Mouse (Mus musculus): ENCODE measurements around the gene Ppig. TPM values are rescaled to one million over a fixed set of nuclear protein-coding genes. Genes with fewer than 3 reads are reported as not detected.

Gene Ppig
- total and polyA plus RNA-seq, 3 experiments: 1.7 to 36.2 (median 35.5) TPM

GRCm38 (mm10) chr2:69790285-69790684, 67.9 kb downstream of the Ppig start:
- Histone ChIP-seq H3K27me3 (ENCODE audit: control insufficient read depth, insufficient read depth, low read length) (no peaks in the 10 kb centered on the region), H3K79me2 (replicated peaks; ENCODE audit: control insufficient read depth, insufficient read depth, low read length) (no peaks in the 10 kb centered on the region), H3K36me3 (ENCODE audit: control insufficient read depth, insufficient read depth, low read length) (peaks cover 4% of the 10 kb centered on the region), H3K9ac (ENCODE audit: low read depth, low read length) (no peak overlapping the region), H3K27ac (peak overlapping the region; percentile 84), H3K4me1 (ENCODE audit: control insufficient read depth, insufficient read depth, low read length) (peaks cover 2% of the 10 kb centered on the region), H3K4me3 (peak overlapping the region; percentile 86)
- intact Hi-C loops (cut with DNase I): no loop called here
- peak; percentile 86 to 89 for DNase-seq
- TF ChIP-seq POLR2A (IDR thresholded peaks at IDR 0.05; ENCODE audit: insufficient read depth, low read depth, low read length): no peak
- TF ChIP-seq EP300 (IDR thresholded peaks at IDR 0.05; ENCODE audit: insufficient read depth, low read depth, low read length): 0 out of 2 replicates have a peak, but pooled peaks have one; percentile 55
- peak; percentile 95 for TF ChIP-seq CTCF (IDR thresholded peaks at IDR 0.05)
- 1% methylated on average over 10 of the region's 10 CpGs for WGBS

GRCm38 (mm10) chr2:69790722-69791121, 68.4 kb downstream of the Ppig start:
- no peak overlapping the region; the same call in 1 of the 2 replicates for H3K27ac ChIP-seq
- no peaks in the 10 kb centered on the region for H3K27me3 ChIP-seq (ENCODE audit: control insufficient read depth, insufficient read depth, low read length)
- no peaks in the 10 kb centered on the region for H3K79me2 ChIP-seq (replicated peaks; ENCODE audit: control insufficient read depth, insufficient read depth, low read length)
- TF ChIP-seq CTCF (IDR thresholded peaks at IDR 0.05) (no peak), POLR2A (IDR thresholded peaks at IDR 0.05; ENCODE audit: insufficient read depth, low read depth, low read length) (no peak), EP300 (IDR thresholded peaks at IDR 0.05; ENCODE audit: insufficient read depth, low read depth, low read length) (no peak)
- H3K36me3 ChIP-seq (ENCODE audit: control insufficient read depth, insufficient read depth, low read length): peaks cover 4% of the 10 kb centered on the region
- no peak overlapping the region for H3K4me3 ChIP-seq
- DNase-seq: no peak
- peaks cover 2% of the 10 kb centered on the region for H3K4me1 ChIP-seq (ENCODE audit: control insufficient read depth, insufficient read depth, low read length)
- intact Hi-C loops (cut with DNase I): no loop called here
- H3K9ac ChIP-seq (ENCODE audit: low read depth, low read length): no peak overlapping the region
- WGBS: 68% methylated on average over 4 of the region's 4 CpGs

GRCm38 (mm10) chr2:69802911-69803312, 80.6 kb downstream of the Ppig start:
- no peaks in the 10 kb centered on the region for H3K27me3 ChIP-seq (ENCODE audit: control insufficient read depth, insufficient read depth, low read length)
- H3K79me2 ChIP-seq (replicated peaks; ENCODE audit: control insufficient read depth, insufficient read depth, low read length): no peaks in the 10 kb centered on the region
- H3K27ac ChIP-seq: no peak overlapping the region
- peak overlapping the region; percentile 38 for H3K4me3 ChIP-seq
- no peaks in the 10 kb centered on the region for H3K4me1 ChIP-seq (ENCODE audit: control insufficient read depth, insufficient read depth, low read length)
- no peak for TF ChIP-seq POLR2A (IDR thresholded peaks at IDR 0.05; ENCODE audit: insufficient read depth, low read depth, low read length)
- peak; percentile 99 for TF ChIP-seq CTCF (IDR thresholded peaks at IDR 0.05)
- peak; percentile 78 to 84 for DNase-seq
- no peak overlapping the region for H3K9ac ChIP-seq (ENCODE audit: low read depth, low read length)
- intact Hi-C loops (cut with DNase I): loop anchor here (2.0 kb wide), 1 partner anchor 58 kb away; the partner anchor contains the start of gene Ssb
- WGBS: 53% methylated on average over 5 of the region's 5 CpGs
- no peaks in the 10 kb centered on the region for H3K36me3 ChIP-seq (ENCODE audit: control insufficient read depth, insufficient read depth, low read length)

Other genes starting within 250 kb of the Ppig start
- gene Lrp2, start 136.5 kb upstream of the Ppig start, total RNA-seq (2021): 1 to 10 TPM in 1 of 2 experiments, under 1 TPM in 1; 0.84 to 1.2 TPM
- 0.31 and 0.61 TPM in 2 replicates for gene Lrp2, start 136.5 kb upstream of the Ppig start, polyA plus RNA-seq (2012; rRNA removed)
- gene Bbs5, start 75.4 kb upstream of the Ppig start, total RNA-seq (2021): 1 to 10 TPM; 5.1 to 5.2 TPM
- gene Bbs5, start 75.4 kb upstream of the Ppig start, polyA plus RNA-seq (2012; rRNA removed): 1.6 and 2.0 TPM in 2 replicates
- gene Klhl41, start 52.4 kb upstream of the Ppig start, total RNA-seq (2021): 10 to 100 TPM; 67.3 to 75.7 TPM
- 19.3 and 40.7 TPM in 2 replicates for gene Klhl41, start 52.4 kb upstream of the Ppig start, polyA plus RNA-seq (2012; rRNA removed)
- 10 to 100 TPM; 27.1 to 33.1 TPM for gene Fastkd1, start 9.0 kb upstream of the Ppig start, total RNA-seq (2021)
- 8.8 and 17.2 TPM in 2 replicates for gene Fastkd1, start 9.0 kb upstream of the Ppig start, polyA plus RNA-seq (2012; rRNA removed)
- gene Ccdc173, start 67.0 kb downstream of the Ppig start, total RNA-seq (2021): under 1 TPM; 0.59 to 0.65 TPM
- gene Ccdc173, start 67.0 kb downstream of the Ppig start, polyA plus RNA-seq (2012; rRNA removed): 0.12 and 0.23 TPM in 2 replicates
- gene Phospho2, start 67.1 kb downstream of the Ppig start, total RNA-seq (2021): 10 to 100 TPM; 25.3 to 26.8 TPM
- 14.5 and 18.2 TPM in 2 replicates for gene Phospho2, start 67.1 kb downstream of the Ppig start, polyA plus RNA-seq (2012; rRNA removed)
- gene Klhl23, start 99.4 kb downstream of the Ppig start, total RNA-seq (2021): 10 to 100 TPM; 31.8 to 32.3 TPM
- 10.3 and 24.2 TPM in 2 replicates for gene Klhl23, start 99.4 kb downstream of the Ppig start, polyA plus RNA-seq (2012; rRNA removed)
- gene Ssb, start 139.0 kb downstream of the Ppig start, total RNA-seq (2021): 10 to 100 TPM; 58.4 to 64.0 TPM
- 4.3 and 10.7 TPM in 2 replicates for gene Ssb, start 139.0 kb downstream of the Ppig start, polyA plus RNA-seq (2012; rRNA removed)
- gene Mettl5, start 163.1 kb downstream of the Ppig start, total RNA-seq (2021): 10 to 100 TPM; 20.4 to 24.9 TPM
- 5.5 and 7.2 TPM in 2 replicates for gene Mettl5, start 163.1 kb downstream of the Ppig start, polyA plus RNA-seq (2012; rRNA removed)
- 100 to 1,000 TPM; 112 to 117 TPM for gene Ubr3, start 174.7 kb downstream of the Ppig start, total RNA-seq (2021)
- 26.0 and 50.8 TPM in 2 replicates for gene Ubr3, start 174.7 kb downstream of the Ppig start, polyA plus RNA-seq (2012; rRNA removed)

All from heart, adult 2 months (tissue).